Mouse (Mus musculus): ENCODE data around the gene Tspan32. TPM values are rescaled to one million over a fixed set of nuclear protein-coding genes. Genes with fewer than 3 reads are reported as not detected.

Tspan32 gene
- polyA plus RNA-seq, 1 experiment from 2014 or later = 2.2 TPM

DNA sequence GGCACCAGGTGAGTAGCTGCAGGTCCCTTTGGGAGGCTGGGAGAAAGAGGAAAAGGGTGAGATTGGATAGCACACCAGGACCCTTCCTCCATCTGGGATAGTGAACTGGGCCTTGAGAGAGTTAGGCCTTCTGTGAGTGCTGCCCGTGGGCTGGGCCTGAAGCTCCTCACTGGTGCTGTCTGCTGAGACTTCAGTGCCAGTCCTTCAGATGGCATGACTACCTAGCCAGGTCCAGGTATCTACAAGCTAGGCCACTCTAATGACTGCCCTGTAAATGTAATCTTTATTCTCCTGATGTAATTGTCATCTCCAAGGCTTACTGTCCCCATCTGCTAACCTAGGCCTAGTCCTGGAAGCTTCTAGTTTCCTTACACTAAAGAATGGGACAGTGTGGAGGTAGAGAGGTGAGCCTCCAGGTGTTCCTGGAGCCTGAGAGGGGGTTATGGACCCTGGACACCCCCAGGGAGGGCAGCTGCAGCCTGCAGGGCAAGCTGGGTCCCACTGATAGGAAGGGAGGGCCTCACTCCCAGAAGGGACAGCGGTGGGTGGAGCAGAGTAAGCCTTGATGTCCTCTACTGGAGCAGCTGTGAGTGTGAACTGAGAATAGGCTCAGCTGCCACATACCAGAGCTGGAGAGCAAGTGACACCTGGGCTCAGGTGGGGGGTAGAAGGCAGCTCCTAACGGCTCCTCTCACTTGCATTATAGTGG is 9.1 kb upstream of the Tspan32 start:
- ATAC-seq (ENCODE audit: low FRiP score, low read depth) = no peak
- 63% methylated on average over 3 of the region's 3 CpGs for WGBS
- Histone ChIP-seq H3K36me3 (no peaks in the 10 kb centered on the region), H3K4me3 (no peak overlapping the region), H3K9me3 (no peaks in the 10 kb centered on the region), H3K27me3 (replicated peaks) (no peaks in the 10 kb centered on the region), H3K4me1 (no peaks in the 10 kb centered on the region), H3K27ac (no peak overlapping the region), H3K9ac (no peak overlapping the region), H3K4me2 (replicated peaks) (no peak overlapping the region)

DNA sequence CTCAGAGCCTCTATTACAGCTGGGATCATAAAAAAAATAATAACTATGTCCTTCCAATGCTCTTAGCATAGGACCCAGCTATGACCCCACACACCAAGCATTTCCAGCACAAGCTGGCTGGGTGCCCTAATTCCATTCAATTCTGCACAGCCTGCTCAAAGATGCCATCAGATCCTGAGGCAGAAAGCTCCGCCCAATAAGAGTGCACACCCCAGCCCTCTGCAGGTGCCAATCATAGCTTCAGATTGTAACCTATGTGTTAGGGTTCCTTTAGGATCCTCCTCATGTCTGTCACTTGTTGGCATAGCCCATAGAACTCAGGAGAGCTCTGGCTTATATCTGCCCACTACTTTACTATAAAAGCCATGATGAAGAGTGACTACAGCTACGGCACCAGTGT is 7.8 kb upstream of the Tspan32 start:
- Histone ChIP-seq H3K4me1 (no peaks in the 10 kb centered on the region), H3K36me3 (no peaks in the 10 kb centered on the region), H3K9me3 (no peaks in the 10 kb centered on the region), H3K27me3 (replicated peaks) (no peaks in the 10 kb centered on the region), H3K9ac (no peak overlapping the region), H3K4me2 (replicated peaks) (no peak overlapping the region), H3K27ac (no peak overlapping the region), H3K4me3 (no peak overlapping the region)
- WGBS = 88% methylated on average over 2 of the region's 2 CpGs
- ATAC-seq (ENCODE audit: low FRiP score, low read depth) = no peak

DNA sequence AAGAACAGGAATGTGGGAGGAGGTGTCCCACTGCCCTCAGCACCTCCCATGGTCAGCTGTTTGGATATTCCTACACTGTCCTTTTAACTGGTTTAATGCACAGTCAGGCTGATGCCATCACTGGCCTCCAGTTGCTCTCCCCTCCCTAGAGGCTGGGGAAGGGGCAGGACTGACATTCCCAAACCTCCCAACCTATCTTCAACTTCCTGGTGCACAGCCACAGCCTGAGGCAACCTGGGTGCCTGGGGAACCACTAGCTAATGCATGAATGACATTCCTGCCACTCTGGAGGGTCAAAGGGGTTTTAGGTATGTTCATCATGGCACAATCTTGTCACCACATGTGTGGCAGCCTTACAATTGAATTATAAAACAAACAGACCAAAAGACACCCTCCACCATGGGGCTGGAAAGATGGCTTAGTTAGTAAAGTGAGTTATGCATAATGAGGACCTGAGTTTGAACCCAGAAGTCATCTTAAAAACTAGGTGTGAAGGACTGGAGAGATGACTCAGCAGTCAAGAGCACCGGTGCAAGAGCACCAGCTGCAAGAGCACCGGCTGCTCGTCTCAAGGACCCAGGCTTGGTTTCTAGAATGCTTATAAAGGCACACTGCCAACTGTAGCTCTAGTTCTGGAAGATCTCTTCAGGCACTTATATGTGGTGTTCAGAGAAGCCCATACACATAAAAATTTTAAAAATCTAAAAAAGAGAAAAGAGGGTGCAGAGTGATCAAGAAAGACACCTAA is 7.3 kb upstream of the Tspan32 start:
- no peak overlapping the region for H3K27ac ChIP-seq
- H3K4me2 ChIP-seq (replicated peaks) = no peak overlapping the region
- ATAC-seq (ENCODE audit: low FRiP score, low read depth) = no peak
- H3K4me1 ChIP-seq = no peaks in the 10 kb centered on the region
- 77% methylated on average over 3 of the region's 3 CpGs for WGBS
- H3K9me3 ChIP-seq = no peaks in the 10 kb centered on the region
- no peak overlapping the region for H3K4me3 ChIP-seq
- no peaks in the 10 kb centered on the region for H3K36me3 ChIP-seq
- H3K27me3 ChIP-seq (replicated peaks) = no peaks in the 10 kb centered on the region
- H3K9ac ChIP-seq = no peak overlapping the region

DNA sequence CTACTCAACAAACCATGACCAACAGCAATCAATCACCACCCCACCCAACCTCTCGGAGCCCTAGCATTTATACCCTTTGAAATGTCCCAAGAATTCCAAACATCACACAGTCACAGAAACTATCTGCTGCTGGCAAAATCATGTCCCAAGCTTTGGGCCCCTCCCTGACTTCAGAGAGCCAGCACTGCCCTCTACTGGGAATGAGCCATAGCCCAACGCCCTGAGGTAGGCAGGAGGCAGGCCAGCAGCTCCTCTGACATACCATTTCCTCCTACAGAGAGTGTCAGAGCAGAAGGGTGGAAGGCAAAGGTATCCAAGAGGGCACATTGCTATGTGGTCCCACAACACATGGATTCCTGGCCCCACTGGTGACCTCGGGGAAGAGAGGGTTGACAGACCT is 2.2 kb upstream of the Tspan32 start:
- no peak overlapping the region for H3K4me3 ChIP-seq
- H3K4me1 ChIP-seq = no peaks in the 10 kb centered on the region
- no peak overlapping the region for H3K27ac ChIP-seq
- no peaks in the 10 kb centered on the region for H3K36me3 ChIP-seq
- WGBS = 22% methylated on average over 3 of the region's 3 CpGs
- no peaks in the 10 kb centered on the region for H3K27me3 ChIP-seq (replicated peaks)
- no peaks in the 10 kb centered on the region for H3K9me3 ChIP-seq
- ATAC-seq (ENCODE audit: low FRiP score, low read depth) = no peak
- no peak overlapping the region for H3K4me2 ChIP-seq (replicated peaks)
- H3K9ac ChIP-seq = no peak overlapping the region

DNA sequence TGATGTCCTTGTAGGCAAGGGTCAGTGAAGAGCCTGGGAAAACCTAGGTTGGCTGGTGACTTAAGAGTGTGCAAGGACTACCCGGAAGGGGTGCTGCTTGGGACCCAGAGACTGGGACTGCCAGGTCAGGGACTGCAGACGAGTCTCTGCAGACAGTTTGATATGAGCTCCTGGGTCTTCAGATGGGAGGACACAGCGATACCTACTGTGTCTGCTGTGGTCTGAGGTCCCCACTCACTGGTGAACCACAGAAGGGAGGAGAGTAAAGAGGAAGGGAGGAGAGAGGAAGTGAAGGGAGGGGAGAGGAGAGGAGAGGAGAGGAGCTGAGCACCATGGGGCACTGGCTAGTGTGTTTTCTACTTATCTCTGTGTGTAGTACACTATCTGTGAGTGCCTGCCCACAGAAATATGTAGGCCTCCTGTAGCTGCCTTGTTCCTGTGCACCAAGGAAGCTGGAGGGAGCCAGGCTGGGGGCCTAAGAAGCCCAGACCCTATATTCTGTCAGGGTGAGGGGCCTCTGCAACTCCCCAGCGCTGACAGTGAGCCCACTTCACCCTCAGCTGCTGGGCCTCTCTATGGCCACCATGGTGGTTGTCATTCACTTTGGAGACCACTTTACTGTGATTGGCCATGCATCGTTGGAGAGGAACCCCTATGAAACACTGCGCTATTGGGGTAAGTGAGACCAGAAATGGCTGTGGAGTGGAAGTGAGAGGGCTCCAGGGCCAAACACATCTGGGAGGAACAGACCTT is 674 bp downstream of the Tspan32 start:
- Histone ChIP-seq H3K4me1 (peaks cover 14% of the 10 kb centered on the region), H3K4me3 (no peak overlapping the region), H3K27me3 (replicated peaks) (no peaks in the 10 kb centered on the region), H3K36me3 (no peaks in the 10 kb centered on the region), H3K9ac (no peak overlapping the region), H3K9me3 (no peaks in the 10 kb centered on the region), H3K4me2 (replicated peaks) (no peak overlapping the region), H3K27ac (no peak overlapping the region)
- WGBS = 92% methylated on average over 6 of the region's 6 CpGs
- ATAC-seq (ENCODE audit: low FRiP score, low read depth) = no peak

DNA sequence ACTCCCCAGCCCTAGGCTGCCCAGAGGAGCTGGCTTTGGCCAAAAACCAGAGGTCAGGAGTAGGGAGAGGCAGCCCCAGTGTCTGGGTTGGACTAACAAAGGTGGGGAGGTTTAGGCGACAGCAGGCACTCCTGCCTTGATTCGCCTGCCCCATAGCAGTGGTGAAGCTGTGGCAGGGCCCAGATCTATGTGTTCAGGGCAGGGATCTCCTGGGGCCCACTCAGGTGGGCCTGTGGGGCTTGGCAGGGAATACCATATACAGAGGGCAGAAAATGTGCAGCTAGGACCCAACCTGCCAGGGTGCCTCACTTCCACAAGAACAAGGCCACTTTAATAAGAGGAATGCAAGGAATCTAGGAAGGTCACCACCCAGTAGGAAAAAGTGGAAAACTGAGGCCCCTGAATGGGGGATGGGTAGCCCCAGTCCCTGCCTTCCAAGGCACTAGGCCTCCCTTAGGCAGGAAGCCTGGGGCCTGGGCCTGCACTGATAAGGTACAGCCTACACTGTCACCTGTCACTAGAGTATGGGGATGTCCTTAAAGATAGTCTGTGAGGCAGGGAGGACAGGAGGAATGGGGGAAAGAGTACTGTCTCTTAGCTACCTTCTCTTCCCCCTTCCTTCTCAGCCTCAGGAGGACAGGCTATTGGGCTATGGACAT is 1.4 kb downstream of the Tspan32 start:
- no peak for ATAC-seq (ENCODE audit: low FRiP score, low read depth)
- Histone ChIP-seq H3K4me1 (peaks cover 14% of the 10 kb centered on the region), H3K4me3 (no peak overlapping the region), H3K36me3 (no peaks in the 10 kb centered on the region), H3K4me2 (replicated peaks) (no peak overlapping the region), H3K27me3 (replicated peaks) (no peaks in the 10 kb centered on the region), H3K27ac (no peak overlapping the region), H3K9me3 (no peaks in the 10 kb centered on the region), H3K9ac (no peak overlapping the region)
- 84% methylated on average over 2 of the region's 2 CpGs for WGBS

DNA sequence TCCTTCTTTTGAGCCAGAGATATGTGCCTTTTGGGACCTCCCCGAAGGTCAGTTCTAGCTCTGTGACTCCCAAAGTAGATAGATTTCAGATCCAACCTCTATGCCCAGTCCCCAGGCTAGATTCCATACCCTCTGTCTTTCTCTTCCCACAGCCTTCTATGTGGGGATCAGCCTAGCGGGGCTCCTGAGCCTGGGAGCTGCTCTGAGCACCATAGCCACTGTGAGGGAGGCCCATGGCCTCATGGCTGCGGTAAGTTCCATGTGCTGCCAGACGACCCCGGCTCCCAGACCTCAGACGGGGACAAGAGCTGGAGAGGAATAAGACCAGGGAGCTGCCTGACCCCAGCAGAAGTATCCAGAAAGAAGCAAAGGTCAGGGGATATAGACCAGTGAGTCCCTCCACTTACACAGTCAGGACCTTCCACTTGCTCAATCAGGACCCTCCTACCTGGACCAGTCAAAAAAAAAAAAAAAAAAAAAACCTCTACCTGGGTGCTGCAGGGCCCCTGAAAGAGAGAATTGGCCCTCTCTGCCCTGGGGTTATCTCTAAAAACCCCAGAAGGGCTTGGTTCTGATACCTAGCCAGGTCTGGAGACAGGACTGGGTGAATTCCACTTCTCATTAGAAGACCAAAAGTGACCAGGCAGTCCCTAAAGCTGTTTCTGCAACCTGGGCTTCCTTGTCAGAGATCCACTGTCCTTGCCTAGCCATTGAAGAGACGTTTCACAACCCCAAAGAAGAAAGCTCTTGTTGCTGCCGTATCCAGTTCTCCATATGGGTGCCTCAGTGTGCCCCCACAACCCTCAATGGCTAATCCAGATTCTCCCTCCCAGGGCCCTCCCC is 2.1 kb downstream of the Tspan32 start:
- Histone ChIP-seq H3K9ac (no peak overlapping the region), H3K9me3 (no peaks in the 10 kb centered on the region), H3K36me3 (no peaks in the 10 kb centered on the region), H3K4me3 (no peak overlapping the region), H3K4me2 (replicated peaks) (no peak overlapping the region), H3K4me1 (peaks cover 18% of the 10 kb centered on the region), H3K27me3 (replicated peaks) (no peaks in the 10 kb centered on the region), H3K27ac (no peak overlapping the region)
- WGBS = 91% methylated on average over 8 of the region's 8 CpGs
- ATAC-seq (ENCODE audit: low FRiP score, low read depth) = no peak

DNA sequence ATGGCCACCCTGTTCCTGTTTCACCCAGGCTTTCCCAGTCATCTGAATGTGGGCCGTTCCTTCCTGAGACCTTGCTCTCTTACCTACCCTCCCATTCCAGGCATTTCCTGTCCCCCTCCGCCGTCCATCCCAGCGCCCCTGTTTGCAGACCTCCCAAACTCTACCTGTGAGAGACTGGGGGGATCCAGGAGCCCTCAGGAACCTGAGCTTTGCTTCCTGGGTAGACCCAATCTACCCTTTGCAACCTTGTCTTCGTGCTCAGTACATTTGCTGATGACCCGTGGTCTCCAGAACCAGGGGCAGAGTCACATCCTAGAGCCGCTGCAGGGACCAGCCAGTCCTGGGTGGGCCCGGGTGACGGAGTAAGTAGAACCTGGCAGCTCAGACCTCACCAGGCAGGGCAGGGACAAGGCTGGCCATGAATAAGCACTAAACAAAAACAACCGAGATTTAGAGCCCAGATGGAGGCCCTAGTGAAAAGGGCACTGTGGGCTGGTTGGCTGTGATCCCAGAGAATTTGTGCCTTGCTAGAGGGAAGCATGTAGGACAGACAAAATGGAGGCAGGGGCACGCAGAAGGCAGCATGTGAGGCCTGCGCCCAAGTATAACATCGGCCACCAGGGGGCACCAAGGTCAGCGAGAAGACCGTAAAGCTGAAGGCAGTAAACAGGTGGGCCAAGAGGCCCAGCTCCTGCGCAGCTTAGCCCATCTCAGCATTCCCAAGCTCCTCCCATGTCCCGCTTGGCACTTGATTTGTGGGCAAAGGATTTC is 2.9 kb downstream of the Tspan32 start:
- 40% methylated on average over 17 of the region's 17 CpGs for WGBS
- H3K27ac ChIP-seq = no peak overlapping the region
- no peak overlapping the region for H3K9ac ChIP-seq
- peaks cover 26% of the 10 kb centered on the region for H3K4me1 ChIP-seq
- peak; percentile 72 for ATAC-seq (ENCODE audit: low FRiP score, low read depth)
- H3K4me3 ChIP-seq = no peak overlapping the region
- no peak overlapping the region; the same call in 1 of the 2 replicates for H3K4me2 ChIP-seq (replicated peaks)
- no peaks in the 10 kb centered on the region for H3K27me3 ChIP-seq (replicated peaks)
- H3K9me3 ChIP-seq = no peaks in the 10 kb centered on the region
- no peaks in the 10 kb centered on the region for H3K36me3 ChIP-seq

DNA sequence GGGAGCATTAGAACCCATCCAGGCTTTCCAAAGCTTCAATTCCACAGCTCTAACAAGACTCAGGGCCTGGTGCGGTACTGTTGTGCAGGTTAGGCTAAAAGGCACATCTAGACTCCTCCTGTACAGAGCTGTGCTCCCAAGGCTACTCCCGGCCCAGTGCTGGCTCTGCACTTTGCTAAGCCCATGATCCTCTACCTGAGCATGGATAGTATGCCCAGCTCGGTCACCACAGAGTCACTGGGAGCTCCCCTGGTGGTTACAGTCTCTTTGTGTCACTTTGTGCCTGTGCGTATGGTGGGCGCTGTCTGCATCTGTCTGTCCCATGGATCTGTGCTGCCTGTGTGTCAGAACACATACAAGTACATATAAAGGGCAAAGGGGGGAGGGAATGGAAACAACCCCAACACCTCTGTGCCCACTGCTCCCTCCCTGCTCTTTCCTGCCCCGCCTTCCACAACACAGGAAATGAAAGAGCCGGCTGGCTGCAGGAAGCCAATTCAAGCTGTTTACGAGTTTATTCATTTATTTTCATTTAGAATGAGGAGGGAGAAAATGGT is 3.6 kb downstream of the Tspan32 start:
- no peak overlapping the region for H3K4me3 ChIP-seq
- H3K4me2 ChIP-seq (replicated peaks) = no peak overlapping the region; the same call in 1 of the 2 replicates
- no peak overlapping the region for H3K9ac ChIP-seq
- 51% methylated on average over 8 of the region's 8 CpGs for WGBS
- H3K27ac ChIP-seq = no peak overlapping the region
- H3K27me3 ChIP-seq (replicated peaks) = no peaks in the 10 kb centered on the region
- ATAC-seq (ENCODE audit: low FRiP score, low read depth) = peak; percentile 18
- no peaks in the 10 kb centered on the region for H3K9me3 ChIP-seq
- H3K36me3 ChIP-seq = no peaks in the 10 kb centered on the region
- H3K4me1 ChIP-seq = peaks cover 26% of the 10 kb centered on the region

DNA sequence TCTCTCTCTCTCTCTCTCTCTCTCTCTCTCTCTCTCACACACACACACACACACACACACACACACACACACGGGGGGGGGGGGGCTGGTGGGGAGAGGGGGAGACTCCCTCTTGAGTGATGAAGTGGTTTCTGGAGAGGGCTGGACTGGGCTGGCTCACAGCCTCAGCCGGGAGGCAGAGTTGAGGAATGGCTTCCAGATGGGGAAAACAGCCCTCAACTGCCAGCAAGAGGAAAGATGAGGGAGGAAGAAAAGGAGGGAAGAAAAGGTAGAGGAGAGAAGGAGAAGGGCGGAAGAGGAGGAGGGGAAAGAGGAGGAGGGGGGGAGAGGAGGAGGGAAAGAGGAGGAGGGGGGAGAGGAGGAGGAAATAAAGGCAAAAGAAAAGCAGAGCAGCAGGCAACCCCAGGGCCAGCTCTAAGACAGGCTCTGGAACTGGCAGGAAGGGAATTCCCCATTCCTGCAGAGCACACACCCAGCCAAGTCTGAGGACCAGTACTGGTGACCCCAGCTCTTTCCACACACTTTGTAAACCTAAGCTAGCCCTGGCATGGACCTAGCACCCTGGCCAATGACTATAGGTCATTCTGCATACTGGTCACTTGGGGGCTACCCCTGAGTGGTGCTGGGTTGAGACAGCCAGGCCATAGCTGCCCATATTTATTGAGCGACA is 4.3 kb downstream of the Tspan32 start:
- Histone ChIP-seq H3K9ac (no peak overlapping the region), H3K4me3 (no peak overlapping the region), H3K4me2 (replicated peaks) (0 out of 2 replicates have a peak overlapping the region, but pooled peaks have one; percentile 0), H3K4me1 (peaks cover 26% of the 10 kb centered on the region), H3K9me3 (no peaks in the 10 kb centered on the region), H3K27ac (no peak overlapping the region), H3K27me3 (replicated peaks) (no peaks in the 10 kb centered on the region), H3K36me3 (no peaks in the 10 kb centered on the region)
- ATAC-seq (ENCODE audit: low FRiP score, low read depth) = no peak
- WGBS = 57% methylated on average over 3 of the region's 4 CpGs

All from neural tube, embryonic 12.5 days (tissue).